Comparison of ENCODE assay signal across 10 mouse cellular contexts in the genomic region with DNA sequence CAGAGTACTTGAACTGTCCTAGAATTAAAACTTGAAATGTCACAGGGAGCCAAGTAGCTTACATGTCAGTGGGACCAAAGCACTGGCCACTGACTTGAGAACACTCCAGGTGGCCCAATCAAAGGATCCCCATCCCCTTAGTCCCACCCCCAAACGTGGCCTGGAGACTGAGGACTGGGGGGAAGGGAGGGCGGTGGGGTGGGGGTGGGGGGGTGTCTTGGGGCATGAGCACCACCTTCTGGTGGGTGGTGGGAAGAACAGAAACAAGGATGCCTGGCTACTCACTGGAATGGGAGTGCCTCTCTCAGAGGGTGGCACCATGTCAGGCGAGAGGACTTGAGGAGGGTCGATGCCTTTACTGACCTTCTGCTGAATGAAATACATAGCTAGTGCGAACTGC. TPM values are rescaled to one million over a fixed set of nuclear protein-coding genes. Genes with fewer than 3 reads are reported as not detected.
A peak's percentile ranks its signal among the peaks of the same experiment; 100 is the strongest.
DNase-seq lines count a peak whose midpoint lies in the region; ATAC-seq and TF ChIP-seq lines count a peak whose summit lies in the region.
"Had no signal": no experiment of that assay in that cellular context is flagged by ENCODE, and none has a peak within 500 bp of the region (broad histone marks: within the 10 kb centered on the region; RNA-seq: fewer than 3 reads in every experiment).

No protein-coding gene starts in this region.

- 53% methylated on average over 5 of the region's 5 CpGs for WGBS in kidney, adult 2 months
- WGBS in neural tube, embryonic 12.5 days, result 58% methylated on average over 5 of the region's 5 CpGs

- no peak for TF ChIP-seq POLR2A in kidney, adult 2 months (IDR thresholded peaks at IDR 0.05; ENCODE audit: low read depth, low read length)

- H3K4me2 ChIP-seq in neural tube, embryonic 12.5 days (replicated peaks), result no peak overlapping the region

- no peak for ATAC-seq in CD4-positive, CD25-positive, alpha-beta regulatory T cell, adult 4 months
- 0 out of 2 replicates have a peak, but pooled peaks have one; percentile 29 for ATAC-seq in neural tube, embryonic 12.5 days (ENCODE audit: low FRiP score, low read depth)

- peaks cover 3% of the 10 kb centered on the region for H3K36me3 ChIP-seq in kidney, adult 2 months (ENCODE audit: control insufficient read depth, insufficient read depth, low read length)
- peaks cover 100% of the 10 kb centered on the region for H3K36me3 ChIP-seq in neural tube, embryonic 12.5 days

- no peaks in the 10 kb centered on the region for H3K9me3 ChIP-seq in neural tube, embryonic 12.5 days

- H3K4me1 ChIP-seq in kidney, adult 2 months (ENCODE audit: control insufficient read depth, insufficient read depth, low read length), result no peaks in the 10 kb centered on the region
- H3K4me1 ChIP-seq in neural tube, embryonic 12.5 days, result no peaks in the 10 kb centered on the region

- H3K27me3 ChIP-seq in kidney, adult 2 months (replicated peaks; ENCODE audit: control insufficient read depth, insufficient read depth, low read length), result no peaks in the 10 kb centered on the region
- H3K27me3 ChIP-seq in neural tube, embryonic 12.5 days (replicated peaks), result no peaks in the 10 kb centered on the region

- H3K9ac ChIP-seq in neural tube, embryonic 12.5 days, result no peak overlapping the region

- no peak overlapping the region for H3K27ac ChIP-seq in kidney, adult 2 months (ENCODE audit: insufficient read depth, low read depth, low read length)
- H3K27ac ChIP-seq in neural tube, embryonic 12.5 days, result no peak overlapping the region

- peak; percentile 32 for TF ChIP-seq CTCF in kidney, adult 2 months (conservative IDR thresholded peaks at IDR 0.05; ENCODE audit: insufficient read depth, insufficient read length, low read depth, low read length)

- peak; percentile 58 for DNase-seq in CD4-positive, CD25-positive, alpha-beta regulatory T cell, adult 2 months (ENCODE audit: low read depth, low spot score)
- DNase-seq in kidney, adult 2 months, result no peak
- no peak for DNase-seq in kidney, adult 11 months
- no peak for DNase-seq in neural tube, embryonic 10.5 days (ENCODE audit: extremely low spot score, low spot score)
- DNase-seq in retina, embryonic 14.5 days (ENCODE audit: low spot score), result peak; percentile 15
- DNase-seq in layer of hippocampus, adult 18-20 months (ENCODE audit: low spot score in 2 of 2), result no peak
- DNase-seq: adrenal gland, adult 8-10 months; gastrocnemius, postnatal 25 days had no signal

- H3K4me3 ChIP-seq in kidney, adult 2 months (ENCODE audit: insufficient read depth, low read depth, low read length), result no peak overlapping the region
- no peak overlapping the region for H3K4me3 ChIP-seq in neural tube, embryonic 12.5 days

RNA-seq across cellular contexts. Expression of gene Eps15l1, which starts 38.9 kb away (rescaled TPM):
- polyA plus RNA-seq in CD4-positive, CD25-positive, alpha-beta regulatory T cell, adult 4 months (2017; shearing (Covaris generic)), result 10 to 100 TPM; 55.3 to 76.0 TPM
- 30.3 and 31.9 TPM in 2 replicates for polyA plus RNA-seq in kidney, adult 2 months (2012; rRNA removed)
- polyA plus RNA-seq in neural tube, embryonic 12.5 days (2016; fragmentation: Nextera tagmentation; extraction: Ambion mirVana), result 69.6 and 74.0 TPM in 2 replicates
- 10 to 100 TPM; 60.6 to 67.8 TPM for total RNA-seq in layer of hippocampus, adult 18-20 months (2021)

Comparison
In these comparisons a context has a peak if more than half of its experiments do, and no peak if none do; other contexts are left out.
1. DNase-seq: peak in CD4-positive, CD25-positive, alpha-beta regulatory T cell, adult 2 months (single experiment) and retina, embryonic 14.5 days (single experiment); none in kidney, adult 2 months (single experiment), kidney, adult 11 months (single experiment), neural tube, embryonic 10.5 days (single experiment) and layer of hippocampus, adult 18-20 months (0 of 2).